Comparison of ENCODE assay signal across 19 mouse cellular contexts in the genomic region with DNA sequence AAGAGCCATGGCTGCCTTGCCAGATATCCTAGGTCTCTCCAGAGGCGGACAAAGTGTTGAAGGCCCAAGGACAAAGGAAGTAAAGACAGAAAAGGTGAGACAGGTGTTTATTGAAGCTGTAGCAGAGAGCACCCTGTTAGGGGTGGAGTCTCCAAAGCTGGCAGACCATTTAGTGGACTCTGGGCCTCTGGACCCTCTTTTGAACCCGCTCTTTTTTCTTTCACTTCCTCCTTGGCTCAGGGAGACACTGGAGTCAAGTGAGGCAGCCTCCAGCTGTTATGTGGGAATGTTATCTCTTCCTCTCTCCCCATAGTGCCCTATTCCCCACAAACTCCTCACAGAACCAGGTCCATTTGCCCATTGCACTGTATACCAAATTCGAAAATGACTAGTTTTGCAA. TPM values are rescaled to one million over a fixed set of nuclear protein-coding genes. Genes with fewer than 3 reads are reported as not detected.
A peak's percentile ranks its signal among the peaks of the same experiment; 100 is the strongest.
DNase-seq lines count a peak whose midpoint lies in the region; ATAC-seq and TF ChIP-seq lines count a peak whose summit lies in the region.
"Had no signal": no experiment of that assay in that cellular context is flagged by ENCODE, and none has a peak within 500 bp of the region (broad histone marks: within the 10 kb centered on the region; RNA-seq: fewer than 3 reads in every experiment).

No protein-coding gene starts in this region.

- H3K27me3 ChIP-seq in kidney, embryonic 14.5 days (ENCODE audit: control insufficient read depth, insufficient read depth, low read length): no peaks in the 10 kb centered on the region
- no peaks in the 10 kb centered on the region for H3K27me3 ChIP-seq in lung, embryonic 16.5 days (ENCODE audit: control insufficient read depth, insufficient read depth, low read depth, low read length)
- no peaks in the 10 kb centered on the region for H3K27me3 ChIP-seq in limb, embryonic 10.5 days (ENCODE audit: low read depth, poor library complexity, severe bottlenecking)
- H3K27me3 ChIP-seq: CH12.LX; forebrain, embryonic 13.5 days; midbrain, embryonic 15.5 days had no signal

- H3K4me1 ChIP-seq in kidney, embryonic 14.5 days (ENCODE audit: control insufficient read depth, insufficient read depth, low read length): peaks cover 37% of the 10 kb centered on the region
- peaks cover 31% of the 10 kb centered on the region for H3K4me1 ChIP-seq in lung, embryonic 16.5 days (replicated peaks; ENCODE audit: control insufficient read depth, insufficient read depth, low read length)
- peaks cover 18% of the 10 kb centered on the region for H3K4me1 ChIP-seq in lung, adult 2 months (ENCODE audit: control insufficient read depth, insufficient read depth, low read length)
- peaks cover 26% of the 10 kb centered on the region for H3K4me1 ChIP-seq in limb, embryonic 10.5 days
- H3K4me1 ChIP-seq: midbrain, embryonic 15.5 days had no signal

- peak; percentile 90 for DNase-seq in heart, adult 11 months
- no peak for DNase-seq in heart, adult 8-10 months (ENCODE audit: low spot score)
- no peak for DNase-seq in kidney, postnatal 4 days
- no peak for DNase-seq in lung, adult 2 months
- DNase-seq in limb, embryonic 10.5 days (ENCODE audit: low spot score): no peak
- no peak for DNase-seq in frontal cortex, postnatal 14 days (ENCODE audit: low spot score in 2 of 2)
- DNase-seq: cerebellum, postnatal 14 days; right cerebral cortex, adult 18-20 months; spleen, adult 18-20 months had no signal

- no peak overlapping the region for H3K9ac ChIP-seq in kidney, embryonic 14.5 days (ENCODE audit: low read depth, low read length)
- H3K9ac ChIP-seq in lung, embryonic 16.5 days (ENCODE audit: low read length): no peak overlapping the region
- H3K9ac ChIP-seq: forebrain, embryonic 13.5 days; midbrain, embryonic 15.5 days had no signal

- H3K4me2 ChIP-seq in kidney, embryonic 14.5 days (replicated peaks; ENCODE audit: low read depth, low read length): no peak overlapping the region
- H3K4me2 ChIP-seq in lung, embryonic 16.5 days (ENCODE audit: low read depth, low read length): no peak overlapping the region
- H3K4me2 ChIP-seq: forebrain, embryonic 13.5 days; midbrain, embryonic 15.5 days had no signal

- H3K4me3 ChIP-seq in kidney, embryonic 14.5 days (ENCODE audit: low read length): no peak overlapping the region
- no peak overlapping the region for H3K4me3 ChIP-seq in lung, embryonic 16.5 days (ENCODE audit: low read length)
- H3K4me3 ChIP-seq in lung, adult 2 months (replicated peaks; ENCODE audit: extremely low read depth, low read depth, low read length): no peak overlapping the region
- H3K4me3 ChIP-seq in limb, embryonic 10.5 days: no peak overlapping the region
- H3K4me3 ChIP-seq: forebrain, embryonic 13.5 days; hindbrain, embryonic 10.5 days; midbrain, embryonic 15.5 days had no signal

- no peaks in the 10 kb centered on the region for H3K9me3 ChIP-seq in kidney, embryonic 14.5 days (ENCODE audit: control insufficient read depth, low read length)
- no peaks in the 10 kb centered on the region for H3K9me3 ChIP-seq in lung, embryonic 16.5 days (ENCODE audit: control insufficient read depth, low read length)
- H3K9me3 ChIP-seq in limb, embryonic 10.5 days (replicated peaks): no peaks in the 10 kb centered on the region
- H3K9me3 ChIP-seq: forebrain, embryonic 13.5 days; hindbrain, embryonic 10.5 days; midbrain, embryonic 15.5 days had no signal

- TF ChIP-seq CTCF in lung, adult 2 months (IDR thresholded peaks at IDR 0.05; ENCODE audit: insufficient read depth, low read length): no peak

- TF ChIP-seq POLR2A in lung, adult 2 months (IDR thresholded peaks at IDR 0.05; ENCODE audit: borderline replicate concordance, extremely low read depth, low read depth, low read length): no peak

- no peaks in the 10 kb centered on the region for H3K36me3 ChIP-seq in kidney, embryonic 14.5 days (ENCODE audit: control insufficient read depth, insufficient read depth, low read length)
- no peaks in the 10 kb centered on the region for H3K36me3 ChIP-seq in lung, embryonic 16.5 days (ENCODE audit: control insufficient read depth, insufficient read depth, low read length)
- H3K36me3 ChIP-seq in limb, embryonic 10.5 days: no peaks in the 10 kb centered on the region
- H3K36me3 ChIP-seq: hindbrain, embryonic 10.5 days; midbrain, embryonic 15.5 days had no signal

- no peak for ATAC-seq in kidney, embryonic 14.5 days (ENCODE audit: low FRiP score, low TSS enrichment)
- no peak for ATAC-seq in lung, embryonic 16.5 days (ENCODE audit: low read depth)
- ATAC-seq: forebrain, embryonic 13.5 days; inflammation-experienced regulatory T-cells, adult 6 months; midbrain, embryonic 15.5 days had no signal

- WGBS in kidney, embryonic 14.5 days: 84% methylated on average over 3 of the region's 3 CpGs
- WGBS in lung, embryonic 16.5 days: 66% methylated on average over 3 of the region's 3 CpGs
- WGBS in lung, adult 2 months: 40% methylated on average over 3 of the region's 3 CpGs
- WGBS in limb, embryonic 10.5 days: 77% methylated on average over 3 of the region's 3 CpGs

- peak overlapping the region; percentile 73; the same call in 1 of the 2 replicates for H3K27ac ChIP-seq in kidney, embryonic 14.5 days (ENCODE audit: low read depth, low read length)
- H3K27ac ChIP-seq in lung, embryonic 16.5 days (ENCODE audit: low read length): peak overlapping the region; percentile 75
- peak overlapping the region; percentile 30 for H3K27ac ChIP-seq in limb, embryonic 10.5 days
- H3K27ac ChIP-seq: forebrain, embryonic 13.5 days; midbrain, embryonic 15.5 days had no signal

RNA-seq across cellular contexts. Expression of gene Tmigd1, which starts 9.0 kb away (rescaled TPM):
- under 1 TPM in 2 of 4 experiments, not detected in 2; 0.38 to 0.53 TPM for total RNA-seq in heart, adult 8-10 months (2022)
- 0.74 and 0.89 TPM in 2 replicates for polyA plus RNA-seq in kidney, embryonic 14.5 days (2014; fragmentation: Nextera tagmentation; extraction: Ambion mirVana)
- polyA plus RNA-seq in lung, embryonic 16.5 days (2015; fragmentation: Nextera tagmentation; extraction: Ambion mirVana): 0.11 and 0.47 TPM in 2 replicates
- 0.10 and 0.39 TPM in 2 replicates for polyA plus RNA-seq in lung, adult 2 months (2012; rRNA removed)
- 0.10 and 0.14 TPM in 2 replicates for polyA plus RNA-seq in limb, embryonic 10.5 days (2016; fragmentation: Nextera tagmentation; extraction: Ambion mirVana)
- total RNA-seq: CH12.LX; gastrocnemius, adult 18-20 months; left cerebral cortex, adult 8-10 months had no signal
- polyA plus RNA-seq: midbrain, embryonic 15.5 days; testis, adult 2 months had no signal

RNA-seq across cellular contexts. Expression of gene Blmh, which starts 31.6 kb away (rescaled TPM):
- 10 to 100 TPM; 27.6 to 31.0 (median 28.0) TPM for total RNA-seq in heart, adult 8-10 months (2022)
- 136 and 160 TPM in 2 replicates for polyA plus RNA-seq in kidney, embryonic 14.5 days (2014; fragmentation: Nextera tagmentation; extraction: Ambion mirVana)
- polyA plus RNA-seq in lung, embryonic 16.5 days (2015; fragmentation: Nextera tagmentation; extraction: Ambion mirVana): 163 and 165 TPM in 2 replicates
- 10.4 and 20.1 TPM in 2 replicates for polyA plus RNA-seq in lung, adult 2 months (2012; rRNA removed)
- polyA plus RNA-seq in limb, embryonic 10.5 days (2016; fragmentation: Nextera tagmentation; extraction: Ambion mirVana): 200 and 201 TPM in 2 replicates

RNA-seq across cellular contexts. Expression of gene Cpd, which starts 46.2 kb away (rescaled TPM):
- 10 to 100 TPM; 32.8 to 38.8 (median 37.0) TPM for total RNA-seq in heart, adult 8-10 months (2022)
- polyA plus RNA-seq in kidney, embryonic 14.5 days (2014; fragmentation: Nextera tagmentation; extraction: Ambion mirVana): 22.1 and 35.0 TPM in 2 replicates
- polyA plus RNA-seq in lung, embryonic 16.5 days (2015; fragmentation: Nextera tagmentation; extraction: Ambion mirVana): 12.6 and 13.4 TPM in 2 replicates
- 36.9 and 49.0 TPM in 2 replicates for polyA plus RNA-seq in lung, adult 2 months (2012; rRNA removed)
- 6.8 and 9.2 TPM in 2 replicates for polyA plus RNA-seq in limb, embryonic 10.5 days (2016; fragmentation: Nextera tagmentation; extraction: Ambion mirVana)
